Mouse (Mus musculus) MEL (cell line): ENCODE measurements around the gene Ccdc146. TPM values are rescaled to one million over a fixed set of nuclear protein-coding genes. Genes with fewer than 3 reads are reported as not detected.

ENCODE experiments used
- DNase-seq: peaks from one replicate; pipeline ENCODE4 v3.0.0; 2011; ENCODE audit warnings: low read depth, low spot score
- H3K27ac ChIP-seq: 2 replicates; pipeline ENCODE4 v1.5.1; 2012; ENCODE audit warnings: low read depth, mild to moderate bottlenecking, control low read depth, low read length, moderate library complexity; ENCODE audit not compliant: control insufficient read depth
- H3K27me3 ChIP-seq, 2 experiments: fragments of 150-350 bp in 1 of 2; sonication (generic) in 1 of 2; 2 replicates each; pipeline ENCODE4 v1.6.1; 2012; ENCODE audit warnings: low read length in 2 of 2, mild to moderate bottlenecking in 2 of 2, improper control_type of control experiment in 1 of 2, moderate library complexity in 1 of 2; ENCODE audit not compliant: insufficient read depth in 2 of 2, control insufficient read depth in 1 of 2
- H3K36me3 ChIP-seq, 2 experiments: 2 replicates each; pipeline ENCODE4 v1.6.1; 2012 to 2014; ENCODE audit warnings: low read length in 2 of 2, improper control_type of control experiment in 1 of 2, inconsistent platforms in 1 of 2, mild to moderate bottlenecking in 1 of 2; ENCODE audit not compliant: insufficient read depth in 2 of 2, control insufficient read depth in 1 of 2
- H3K4me1 ChIP-seq, 2 experiments: fragments of 150-350 bp in 1 of 2; sonication (generic) in 1 of 2; 2 replicates each; pipeline ENCODE4 v1.6.1; 2012; ENCODE audit warnings: low read length in 2 of 2, improper control_type of control experiment in 1 of 2, mild to moderate bottlenecking in 1 of 2; ENCODE audit not compliant: insufficient read depth in 2 of 2, control insufficient read depth in 1 of 2
- H3K4me3 ChIP-seq, 2 experiments: fragments of 150-350 bp in 1 of 2; sonication (generic) in 1 of 2; 2 replicates each; pipeline ENCODE4 v1.5.1; 2012; ENCODE audit warnings: low read depth in 2 of 2, low read length in 2 of 2, mild to moderate bottlenecking in 2 of 2, moderate library complexity in 2 of 2, control low read depth in 1 of 2, improper control_type of control experiment in 1 of 2; ENCODE audit not compliant: control insufficient read depth in 1 of 2, insufficient read depth in 1 of 2
- H3K79me2 ChIP-seq: 2 replicates; pipeline ENCODE4 v1.6.1; 2012; ENCODE audit warnings: mild to moderate bottlenecking, low read length, moderate library complexity; ENCODE audit not compliant: control insufficient read depth, poor library complexity, insufficient read depth
- H3K9ac ChIP-seq: 2 replicates; pipeline ENCODE4 v1.6.1; 2012; ENCODE audit warnings: low read depth, mild to moderate bottlenecking, control low read depth, low read length, moderate library complexity; ENCODE audit not compliant: control insufficient read depth, poor library complexity, severe bottlenecking
- H3K9me3 ChIP-seq: fragments of 150-350 bp; sonication (generic); replicated peaks from 2 replicates; pipeline ENCODE4 v1.6.1; 2012; ENCODE audit warnings: mild to moderate bottlenecking, low read length, improper control_type of control experiment, moderate library complexity; ENCODE audit not compliant: insufficient read depth
- CHD2 ChIP-seq: IDR thresholded peaks from 2 replicates; pipeline ENCODE4 v1.6.1; 2011; ENCODE audit warnings: low read length, improper control_type of control experiment
- EP300 ChIP-seq, 2 experiments: IDR thresholded peaks; 2 replicates each; pipeline ENCODE4 v1.6.1; 2011; ENCODE audit warnings: improper control_type of control experiment in 2 of 2, low read length in 2 of 2, low read depth in 1 of 2, mild to moderate bottlenecking in 1 of 2
- GATA1 ChIP-seq: IDR thresholded peaks from 2 replicates; pipeline ENCODE4 v1.6.1; 2011; ENCODE audit warnings: low read depth, low read length, improper control_type of control experiment
- HCFC1 ChIP-seq: IDR thresholded peaks from 2 replicates; pipeline ENCODE4 v1.6.1; 2012; ENCODE audit warnings: low read depth, mild to moderate bottlenecking, inconsistent platforms, low read length, improper control_type of control experiment, moderate library complexity
- KAT2A ChIP-seq: conservative IDR thresholded peaks from 2 replicates; pipeline ENCODE4 v1.6.1; 2012; ENCODE audit warnings: low read depth, low read length, improper control_type of control experiment, inconsistent platforms
- MAZ ChIP-seq: IDR thresholded peaks from 2 replicates; pipeline ENCODE4 v1.6.1; 2012; ENCODE audit warnings: low read depth, mild to moderate bottlenecking, inconsistent platforms, low read length, improper control_type of control experiment
- MEF2A ChIP-seq: IDR thresholded peaks from 2 replicates; pipeline ENCODE4 v1.6.1; 2014; ENCODE audit warnings: low read depth, mild to moderate bottlenecking, inconsistent platforms, low read length, improper control_type of control experiment; ENCODE audit not compliant: poor library complexity, insufficient replicate concordance, severe bottlenecking; ENCODE audit errors: extremely low read depth
- NELFE ChIP-seq: IDR thresholded peaks from 2 replicates; pipeline ENCODE4 v1.6.1; 2011; ENCODE audit warnings: low read depth, low read length, improper control_type of control experiment
- POLR2A ChIP-seq, 2 experiments: IDR thresholded peaks; 2 replicates each; pipeline ENCODE4 v1.6.1; 2011 to 2012; ENCODE audit warnings: low read length in 2 of 2, mild to moderate bottlenecking in 2 of 2, control low read depth in 1 of 2, improper control_type of control experiment in 1 of 2, low read depth in 1 of 2, moderate library complexity in 1 of 2; ENCODE audit not compliant: control insufficient read depth in 1 of 2, insufficient read depth in 1 of 2, poor library complexity in 1 of 2
- POLR2AphosphoS5 ChIP-seq: IDR thresholded peaks from 2 replicates; pipeline ENCODE4 v1.6.1; 2012; ENCODE audit warnings: low read depth, borderline replicate concordance, mild to moderate bottlenecking, inconsistent platforms, low read length, moderate library complexity, mixed read lengths
- SIN3A ChIP-seq: IDR thresholded peaks from 2 replicates; pipeline ENCODE4 v1.6.1; 2012; ENCODE audit warnings: low read length, improper control_type of control experiment, inconsistent platforms
- USF2 ChIP-seq, 2 experiments: IDR thresholded peaks; 2 replicates each; pipeline ENCODE4 v1.6.1; 2011 to 2012; ENCODE audit warnings: improper control_type of control experiment in 2 of 2, low read length in 2 of 2, borderline replicate concordance in 1 of 2, inconsistent platforms in 1 of 2, low read depth in 1 of 2, mild to moderate bottlenecking in 1 of 2; ENCODE audit not compliant: insufficient read depth in 1 of 2
- polyA plus RNA-seq, 2 experiments: library from polyadenylated mRNA; stranded (reverse) in 1 of 2; unstranded in 1 of 2; fragments of >175 nt in 1 of 2; fragments of >200 nt in 1 of 2; gene quantifications; 2 replicates each; pipeline versions ENCODE4 v1.2.1 to v1.2.4; 2012; ENCODE audit warnings: low replicate concordance in 2 of 2, low read depth in 1 of 2; ENCODE audit not compliant: insufficient read length in 2 of 2, insufficient read depth in 1 of 2, missing spikeins in 1 of 2
- total RNA-seq: library from RNA; depleted of rRNA; stranded (reverse); fragments of 300-350 nt; gene quantifications from 2 replicates; pipeline ENCODE4 v1.2.3, GENCODE M21; 2012

Gene Ccdc146
- total and polyA plus RNA-seq, 3 experiments, result 0.35 to 0.45 TPM; not detected in 1

GRCm38 (mm10) chr5:21299076-21299755 is 125.3 kb downstream of the Ccdc146 start:
- Histone ChIP-seq H3K27me3 (no peaks in the 10 kb centered on the region; a peak in 2 of 4 replicates), H3K4me3 (no peak overlapping the region), H3K27ac (no peak overlapping the region), H3K9me3 (no peaks in the 10 kb centered on the region), H3K9ac (no peak overlapping the region), H3K36me3 (no peaks in the 10 kb centered on the region), H3K79me2 (no peaks in the 10 kb centered on the region), H3K4me1 (peaks cover 0 to 4% of the 10 kb centered on the region in 2 experiments; a peak in 2 of 4 replicates)
- no peak for DNase-seq
- TF ChIP-seq MEF2A (no peak), GATA1 (no peak)

GRCm38 (mm10) chr5:21295683-21296082 is 128.8 kb downstream of the Ccdc146 start:
- H3K9me3 ChIP-seq, result no peaks in the 10 kb centered on the region
- H3K9ac ChIP-seq, result 0 out of 2 replicates have a peak overlapping the region, but pooled peaks have one; percentile 25
- peak overlapping the region; percentile 49 to 54; a peak in 3 of 4 replicates for H3K4me3 ChIP-seq
- H3K27ac ChIP-seq, result no peak overlapping the region
- no peak for TF ChIP-seq CHD2
- TF ChIP-seq MAZ, result 0 out of 2 replicates have a peak, but pooled peaks have one; percentile 43
- no peak for TF ChIP-seq HCFC1
- no peak for TF ChIP-seq NELFE
- no peak for TF ChIP-seq EP300 (IDR thresholded peaks at IDR 0.05; ENCODE audit: low read depth in 1 of 2, low read length in 2 of 2)
- TF ChIP-seq MEF2A, result no peak
- no peaks in the 10 kb centered on the region for H3K79me2 ChIP-seq
- H3K27me3 ChIP-seq, result no peaks in the 10 kb centered on the region
- H3K36me3 ChIP-seq, result no peaks in the 10 kb centered on the region
- peaks cover 0 to 4% of the 10 kb centered on the region in 2 experiments; a peak in 2 of 4 replicates for H3K4me1 ChIP-seq
- DNase-seq, result peak; percentile 60

- H3K27me3 ChIP-seq, result no peaks in the 10 kb centered on the region; a peak in 1 of 4 replicates
- no peaks in the 10 kb centered on the region for H3K36me3 ChIP-seq
- H3K4me1 ChIP-seq, result peaks cover 0 to 3% of the 10 kb centered on the region in 2 experiments; a peak in 1 of 4 replicates
- no peak for DNase-seq
- no peak overlapping the region for H3K9ac ChIP-seq
- TF ChIP-seq POLR2A (IDR thresholded peaks at IDR 0.05; ENCODE audit: control insufficient read depth in 1 of 2, insufficient read depth in 1 of 2, low read depth in 1 of 2, low read length in 2 of 2, poor library complexity in 1 of 2) (no peak), USF2 (IDR thresholded peaks at IDR 0.05; ENCODE audit: borderline replicate concordance in 1 of 2, insufficient read depth in 1 of 2, low read depth in 1 of 2, low read length in 2 of 2) (no peak), SIN3A (no peak), POLR2AphosphoS5 (no peak), CHD2 (no peak), KAT2A (no peak)
- no peak overlapping the region for H3K27ac ChIP-seq
- H3K79me2 ChIP-seq, result no peaks in the 10 kb centered on the region
- no peak overlapping the region for H3K4me3 ChIP-seq
- H3K9me3 ChIP-seq, result no peaks in the 10 kb centered on the region
Measured at GRCm38 (mm10) chr5:21290594-21290993, 133.9 kb downstream of the Ccdc146 start.
